Mouse (Mus musculus): Measurements from ENCODE around the gene Rrm2.

DNA sequence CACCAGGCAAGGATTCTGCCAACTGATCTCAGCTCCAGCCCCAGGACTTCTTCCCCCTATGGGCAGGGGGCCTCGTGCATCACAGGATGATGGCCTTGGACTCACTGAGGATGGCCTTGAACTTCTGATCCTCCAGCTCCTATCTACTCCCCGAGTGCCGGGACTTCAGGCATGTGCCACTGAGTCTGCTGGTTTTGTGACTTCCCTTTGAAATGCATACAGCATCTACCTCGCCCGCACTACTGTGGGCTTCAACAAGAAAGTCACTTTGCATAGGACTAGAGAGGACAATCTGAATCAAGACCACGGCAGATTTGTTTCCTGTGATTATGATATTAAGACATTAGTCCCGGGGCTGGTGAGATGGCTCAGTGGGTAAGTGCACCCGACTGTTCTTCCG lies 47.4 kb downstream of the Rrm2 start:
- TF ChIP-seq CTCF (IDR thresholded peaks at IDR 0.05; ENCODE audit: insufficient read depth, low read depth, low read length) (no peak), POLR2A (IDR thresholded peaks at IDR 0.05; ENCODE audit: insufficient read depth, low read depth, low read length) (no peak)
